Mouse (Mus musculus): ENCODE data around the gene Nwd2.

DNA sequence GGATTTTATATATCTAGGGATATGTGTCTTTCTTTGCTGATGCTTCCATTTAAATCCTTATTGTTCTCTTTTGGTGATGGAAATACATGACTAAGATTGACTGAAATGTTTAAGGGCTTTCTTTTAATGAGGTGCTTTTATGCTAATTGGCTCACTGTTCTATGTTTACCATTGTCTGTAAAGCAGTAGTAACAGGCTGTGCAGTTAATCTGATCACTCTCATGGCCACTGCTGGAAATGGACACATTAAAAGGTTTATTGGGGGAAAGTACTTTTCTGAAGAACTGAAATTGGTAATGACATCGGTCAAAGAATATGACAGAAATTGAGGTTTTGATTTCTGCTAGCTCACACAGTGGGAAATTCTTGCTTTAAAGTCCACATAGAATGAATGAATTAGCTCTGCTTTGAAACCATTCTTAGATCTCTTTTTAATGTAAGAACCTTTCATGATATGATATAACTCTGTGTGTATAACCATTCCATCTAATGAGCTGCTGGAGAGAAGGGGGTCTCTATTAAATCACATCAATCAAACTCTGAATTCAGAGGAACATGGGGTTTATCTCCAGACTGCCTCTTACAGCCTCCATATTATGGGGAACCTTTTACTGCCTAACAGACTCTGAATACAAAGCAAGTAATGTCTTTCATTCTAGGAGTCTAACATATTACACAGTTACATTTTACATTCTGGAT is 20.9 kb upstream of the Nwd2 start:
- TF ChIP-seq GATA1 (IDR thresholded peaks at IDR 0.05; ENCODE audit: borderline replicate concordance, low read length) (no peak), FLI1 (IDR thresholded peaks at IDR 0.05; ENCODE audit: low read length) (no peak)

Data from megakaryocyte, embryonic 14.5 days (primary cell).